Mouse (Mus musculus) yolk sac, embryonic 10.5 days (tissue): ENCODE measurements around the gene Plekha6.

Source experiments
- DNase-seq: peaks from one replicate; pipeline ENCODE4 v3.0.0-alpha.2; 2017; ENCODE audit warnings: low spot score

The Plekha6 gene

GRCm38 (mm10) chr1:133182706-133183095 is 18.7 kb downstream of the Plekha6 start:
- DNase-seq = no peak

GRCm38 (mm10) chr1:133183141-133183925 is 19.3 kb downstream of the Plekha6 start:
- no peak for DNase-seq

GRCm38 (mm10) chr1:133187948-133188680 is 24.1 kb downstream of the Plekha6 start:
- DNase-seq = no peak

- DNase-seq = no peak
Measured at GRCm38 (mm10) chr1:133188719-133189118, 24.7 kb downstream of the Plekha6 start.

GRCm38 (mm10) chr1:133189471-133189870 is 25.5 kb downstream of the Plekha6 start:
- no peak for DNase-seq

- DNase-seq = no peak
Measured at GRCm38 (mm10) chr1:133190550-133190949, 26.5 kb downstream of the Plekha6 start.

GRCm38 (mm10) chr1:133196181-133196580 is 32.2 kb downstream of the Plekha6 start:
- DNase-seq = no peak

- DNase-seq = no peak
Measured at GRCm38 (mm10) chr1:133197266-133197665, 33.3 kb downstream of the Plekha6 start.

GRCm38 (mm10) chr1:133199706-133200105 is 35.7 kb downstream of the Plekha6 start:
- no peak for DNase-seq

- DNase-seq = no peak
Measured at GRCm38 (mm10) chr1:133201499-133201898, 37.5 kb downstream of the Plekha6 start.

- DNase-seq = no peak
Measured at GRCm38 (mm10) chr1:133203701-133204100, 39.7 kb downstream of the Plekha6 start.

- no peak for DNase-seq
Measured at GRCm38 (mm10) chr1:133204341-133204849, 40.4 kb downstream of the Plekha6 start.

- DNase-seq = no peak
Measured at GRCm38 (mm10) chr1:133204985-133205384, 41.0 kb downstream of the Plekha6 start.

GRCm38 (mm10) chr1:133208086-133208815 is 44.2 kb downstream of the Plekha6 start:
- no peak for DNase-seq

GRCm38 (mm10) chr1:133209036-133209435 is 45.0 kb downstream of the Plekha6 start:
- no peak for DNase-seq

- no peak for DNase-seq
Measured at GRCm38 (mm10) chr1:133209482-133209881, 45.5 kb downstream of the Plekha6 start.

- DNase-seq = no peak
Measured at GRCm38 (mm10) chr1:133209901-133210516, 46.0 kb downstream of the Plekha6 start.

GRCm38 (mm10) chr1:133210766-133211165 is 46.8 kb downstream of the Plekha6 start:
- DNase-seq = no peak

- DNase-seq = no peak
Measured at GRCm38 (mm10) chr1:133212273-133212672, 48.3 kb downstream of the Plekha6 start.

GRCm38 (mm10) chr1:133213098-133213497 is 49.1 kb downstream of the Plekha6 start:
- DNase-seq = no peak

GRCm38 (mm10) chr1:133213901-133214300 is 49.9 kb downstream of the Plekha6 start:
- peak; percentile 76 for DNase-seq
